Mouse (Mus musculus) forebrain, embryonic 11.5 days (tissue): Measurements from ENCODE around the gene Pofut2. TPM values are rescaled to one million over a fixed set of nuclear protein-coding genes. Genes with fewer than 3 reads are reported as not detected.

Experiments used
- ATAC-seq: fragments of 200-750 bp; cut with Nextera tagmentation; replicated peaks from 2 replicates; pipeline ENCODE4 v1.8.0; 2017; ENCODE audit warnings: moderate TSS enrichment; ENCODE audit not compliant: low FRiP score
- DNase-seq: peaks from one replicate; pipeline ENCODE4 v3.0.0-alpha.2; 2017; ENCODE audit warnings: low spot score
- H3K27ac ChIP-seq: fragments of 300-500 bp; sonication (generic); 2 replicates; pipeline ENCODE4 v1.5.1; 2014; ENCODE audit warnings: low read depth, low read length
- H3K27me3 ChIP-seq: fragments of 300-500 bp; sonication (generic); 2 replicates; pipeline ENCODE4 v1.6.1; 2014; ENCODE audit warnings: mild to moderate bottlenecking, low read length, mixed read lengths; ENCODE audit not compliant: control insufficient read depth, insufficient read depth
- H3K36me3 ChIP-seq: fragments of 300-500 bp; sonication (generic); 2 replicates; pipeline ENCODE4 v1.6.1; 2014; ENCODE audit warnings: mild to moderate bottlenecking, low read length, moderate library complexity, mixed read lengths; ENCODE audit not compliant: control insufficient read depth, insufficient read depth
- H3K4me1 ChIP-seq: fragments of 300-500 bp; sonication (generic); replicated peaks from 2 replicates; pipeline ENCODE4 v1.6.1; 2014; ENCODE audit warnings: low read length, mixed read lengths; ENCODE audit not compliant: control insufficient read depth, insufficient read depth
- H3K4me2 ChIP-seq: fragments of 300-500 bp; sonication (generic); 2 replicates; pipeline ENCODE4 v1.6.1; 2014; ENCODE audit warnings: low read depth, mild to moderate bottlenecking, low read length, moderate library complexity, mixed read lengths; ENCODE audit not compliant: severe bottlenecking
- H3K4me3 ChIP-seq: fragments of 300-500 bp; sonication (generic); 2 replicates; pipeline ENCODE4 v1.5.1; 2014; ENCODE audit warnings: low read depth, low read length
- H3K9ac ChIP-seq: fragments of 300-500 bp; sonication (generic); 2 replicates; pipeline ENCODE4 v1.6.1; 2014; ENCODE audit warnings: low read length
- H3K9me3 ChIP-seq: fragments of 300-500 bp; sonication (generic); 2 replicates; pipeline ENCODE4 v1.6.1; 2016; ENCODE audit warnings: low read length, mixed read lengths; ENCODE audit not compliant: control insufficient read depth
- WGBS: fragments of 180-500 bp; shearing (Covaris S2); extraction: QIAGEN DNeasy Blood & Tissue Kit; methylation state at CpG from one replicate; pipeline ENCODE4 v1.1.7; 2014; 5-methylcytosine and 5-hydroxymethylcytosine counted together
- polyA plus RNA-seq: library from polyadenylated mRNA; unstranded; fragments of >200 nt; fragmentation: Nextera tagmentation; extraction: Ambion mirVana; gene quantifications from 2 replicates; pipeline ENCODE4 v1.2.1, GENCODE M21; 2014

The Pofut2 gene
- polyA plus RNA-seq, 1 experiment from 2014 or later, result 67.0 TPM

DNA sequence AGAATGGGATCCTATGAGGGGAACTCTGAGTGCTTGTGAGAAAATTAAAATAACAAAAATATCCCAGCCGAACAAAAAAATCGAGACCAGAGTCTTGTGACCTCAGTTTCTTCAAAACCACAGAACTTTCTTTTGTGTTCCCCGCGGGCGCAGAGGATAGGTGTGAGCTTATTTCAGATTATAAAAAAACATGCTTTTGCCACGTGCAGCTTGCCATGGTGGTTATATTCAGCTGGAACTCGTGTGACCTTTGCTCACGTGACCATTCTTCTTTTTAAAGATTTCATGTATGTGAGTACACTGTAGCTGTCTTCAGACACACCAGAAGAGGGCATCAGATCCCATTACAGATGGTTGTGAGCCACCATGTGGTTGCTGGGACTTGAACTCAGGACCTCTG, 30.5 kb downstream of the Pofut2 start:
- no peaks in the 10 kb centered on the region for H3K9me3 ChIP-seq
- H3K9ac ChIP-seq, result no peak overlapping the region
- WGBS, result 92% methylated on average over 8 of the region's 8 CpGs
- H3K36me3 ChIP-seq, result no peaks in the 10 kb centered on the region
- H3K27ac ChIP-seq, result no peak overlapping the region
- no peak overlapping the region for H3K4me2 ChIP-seq
- no peak for DNase-seq
- H3K4me3 ChIP-seq, result no peak overlapping the region
- ATAC-seq, result no peak
- H3K27me3 ChIP-seq, result no peaks in the 10 kb centered on the region
- no peaks in the 10 kb centered on the region; the same call in 1 of the 2 replicates for H3K4me1 ChIP-seq

GRCm38 (mm10) chr10:77290624-77291366, 31.8 kb downstream of the Pofut2 start:
- ATAC-seq (no peak), DNase-seq (no peak)
- Histone ChIP-seq H3K27me3 (no peaks in the 10 kb centered on the region), H3K27ac (no peak overlapping the region), H3K9me3 (no peaks in the 10 kb centered on the region), H3K4me1 (no peaks in the 10 kb centered on the region), H3K4me3 (no peak overlapping the region), H3K36me3 (no peaks in the 10 kb centered on the region), H3K9ac (no peak overlapping the region), H3K4me2 (no peak overlapping the region)
- WGBS, result 80% methylated on average over 17 of the region's 17 CpGs

DNA sequence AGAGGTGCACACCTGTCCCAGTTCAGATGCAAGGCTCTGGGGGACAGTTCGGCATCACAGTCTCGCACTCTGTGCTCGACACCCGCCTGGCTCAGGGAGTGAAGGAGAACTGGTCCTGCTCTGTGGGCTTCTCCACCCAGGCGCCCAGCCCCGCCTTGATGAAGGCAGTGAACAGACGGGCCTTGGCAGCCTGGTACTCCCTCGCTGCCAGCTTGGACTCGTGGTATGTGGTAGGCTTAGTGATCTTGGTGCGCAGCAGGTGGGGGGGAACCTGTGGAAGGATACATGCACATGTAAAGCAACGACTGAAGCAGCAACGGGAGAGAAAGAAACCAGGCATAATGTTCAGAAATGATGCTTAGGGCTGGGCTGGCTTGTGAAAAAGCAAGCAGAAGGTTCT, 35.7 kb downstream of the Pofut2 start:
- no peak overlapping the region for H3K27ac ChIP-seq
- no peaks in the 10 kb centered on the region for H3K36me3 ChIP-seq
- ATAC-seq, result no peak
- no peak overlapping the region for H3K4me2 ChIP-seq
- no peaks in the 10 kb centered on the region for H3K4me1 ChIP-seq
- no peak overlapping the region for H3K4me3 ChIP-seq
- H3K27me3 ChIP-seq, result no peaks in the 10 kb centered on the region
- H3K9ac ChIP-seq, result no peak overlapping the region
- WGBS, result 93% methylated on average over 12 of the region's 12 CpGs
- H3K9me3 ChIP-seq, result no peaks in the 10 kb centered on the region
- DNase-seq, result no peak

DNA sequence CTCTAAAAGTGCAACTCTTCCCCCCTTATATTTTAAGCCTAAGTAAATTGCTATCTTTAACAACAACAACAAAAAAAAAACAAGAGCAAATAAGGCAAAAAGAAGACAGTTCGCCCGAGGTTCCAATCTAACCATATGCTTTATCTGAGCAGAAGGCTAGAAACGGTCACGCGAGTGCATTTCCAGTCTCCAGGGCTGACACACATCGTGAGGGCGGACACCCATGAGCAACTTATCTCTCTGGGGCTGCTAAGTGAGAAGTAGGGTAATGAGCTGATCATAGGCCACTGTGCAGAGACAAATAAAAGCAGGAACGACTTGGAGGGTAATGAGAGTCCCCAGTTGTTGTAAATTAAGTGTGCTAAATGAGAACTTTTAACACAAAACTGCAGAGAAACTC, 39.6 kb downstream of the Pofut2 start:
- ATAC-seq, result no peak

GRCm38 (mm10) chr10:77299194-77299593, 40.2 kb downstream of the Pofut2 start:
- no peaks in the 10 kb centered on the region for H3K4me1 ChIP-seq
- no peaks in the 10 kb centered on the region for H3K27me3 ChIP-seq
- no peaks in the 10 kb centered on the region for H3K9me3 ChIP-seq
- H3K36me3 ChIP-seq, result no peaks in the 10 kb centered on the region
- ATAC-seq (no peak), DNase-seq (peak; percentile 7)
- whole genome bisulfite sequencing, result 87% methylated on average over 2 of the region's 2 CpGs
- no peak overlapping the region for H3K9ac ChIP-seq
- no peak overlapping the region for H3K4me2 ChIP-seq
- H3K4me3 ChIP-seq, result no peak overlapping the region
- H3K27ac ChIP-seq, result no peak overlapping the region

More for the DNA sequence above, 39.6 kb downstream of the Pofut2 start:
- H3K36me3 ChIP-seq, result no peaks in the 10 kb centered on the region
- H3K9me3 ChIP-seq, result no peaks in the 10 kb centered on the region
- no peak overlapping the region for H3K9ac ChIP-seq
- peak; percentile 4 for DNase-seq
- H3K27me3 ChIP-seq, result no peaks in the 10 kb centered on the region
- no peak overlapping the region for H3K4me2 ChIP-seq
- H3K4me3 ChIP-seq, result no peak overlapping the region
- 88% methylated on average over 8 of the region's 8 CpGs for WGBS
- no peak overlapping the region for H3K27ac ChIP-seq
- H3K4me1 ChIP-seq, result no peaks in the 10 kb centered on the region

- H3K4me1 ChIP-seq, result no peaks in the 10 kb centered on the region
- ATAC-seq (no peak), DNase-seq (peak; percentile 30)
- H3K9me3 ChIP-seq, result no peaks in the 10 kb centered on the region
- H3K9ac ChIP-seq, result no peak overlapping the region
- no peak overlapping the region for H3K4me3 ChIP-seq
- no peak overlapping the region for H3K27ac ChIP-seq
- 88% methylated on average over 8 of the region's 8 CpGs for WGBS
- no peak overlapping the region for H3K4me2 ChIP-seq
- H3K36me3 ChIP-seq, result no peaks in the 10 kb centered on the region
- H3K27me3 ChIP-seq, result no peaks in the 10 kb centered on the region
These were observed 41.4 kb downstream of the Pofut2 start for GRCm38 (mm10) chr10:77300237-77300933.

GRCm38 (mm10) chr10:77300934-77301297, 41.9 kb downstream of the Pofut2 start:
- Histone ChIP-seq H3K4me2 (no peak overlapping the region), H3K36me3 (no peaks in the 10 kb centered on the region), H3K4me3 (no peak overlapping the region), H3K9me3 (no peaks in the 10 kb centered on the region), H3K4me1 (no peaks in the 10 kb centered on the region), H3K27ac (no peak overlapping the region), H3K27me3 (no peaks in the 10 kb centered on the region), H3K9ac (no peak overlapping the region)
- DNase-seq (peak; percentile 45), ATAC-seq (no peak)
- 88% methylated on average over 4 of the region's 4 CpGs for WGBS

- WGBS, result 67% methylated on average over 3 of the region's 3 CpGs
- no peaks in the 10 kb centered on the region for H3K9me3 ChIP-seq
- H3K9ac ChIP-seq, result no peak overlapping the region
- H3K4me2 ChIP-seq, result no peak overlapping the region
- H3K4me3 ChIP-seq, result no peak overlapping the region
- peak; percentile 37 for DNase-seq
- H3K36me3 ChIP-seq, result no peaks in the 10 kb centered on the region
- no peaks in the 10 kb centered on the region for H3K4me1 ChIP-seq
- no peaks in the 10 kb centered on the region for H3K27me3 ChIP-seq
- no peak overlapping the region for H3K27ac ChIP-seq
- ATAC-seq, result no peak
These were observed 45.3 kb downstream of the Pofut2 start for GRCm38 (mm10) chr10:77304362-77304761.
